Mouse (Mus musculus) stomach, embryonic 14.5 days (tissue): ENCODE measurements at regions not wholly inside any gene's neighbourhood (a gene's known extent, or its start where the extent isn't known, plus 50 kb on each side); places are given as distances from the start of the nearest gene placed in this dataset.

Experiments
- ATAC-seq: fragments of 200-750 bp; cut with Nextera tagmentation; 2 replicates; pipeline ENCODE4 v1.8.0; 2017; ENCODE audit warnings: low read depth, moderate TSS enrichment; ENCODE audit not compliant: insufficient number of reproducible peaks, insufficient read depth, low FRiP score
- H3K27ac ChIP-seq: fragments of 300-500 bp; sonication (generic); 2 replicates; pipeline ENCODE4 v1.5.1; 2014; ENCODE audit warnings: mild to moderate bottlenecking, low read length, moderate library complexity, mixed read lengths
- H3K27me3 ChIP-seq: fragments of 300-500 bp; sonication (generic); 2 replicates; pipeline ENCODE4 v1.6.1; 2014; ENCODE audit warnings: low read length, control low read depth, mixed read lengths; ENCODE audit not compliant: control insufficient read depth, insufficient read depth
- H3K36me3 ChIP-seq: fragments of 300-500 bp; sonication (generic); 2 replicates; pipeline ENCODE4 v1.6.1; 2014; ENCODE audit warnings: mild to moderate bottlenecking, control low read depth, low read length, moderate library complexity, mixed read lengths; ENCODE audit not compliant: control insufficient read depth, insufficient read depth
- H3K4me1 ChIP-seq: fragments of 300-500 bp; sonication (generic); 2 replicates; pipeline ENCODE4 v1.6.1; 2014; ENCODE audit warnings: low read length, control low read depth, mixed read lengths; ENCODE audit not compliant: control insufficient read depth, insufficient read depth
- H3K4me2 ChIP-seq: fragments of 300-500 bp; sonication (generic); replicated peaks from 2 replicates; pipeline ENCODE4 v1.6.1; 2014; ENCODE audit warnings: low read depth, low read length, control low read depth
- H3K4me3 ChIP-seq: fragments of 300-500 bp; sonication (generic); 2 replicates; pipeline ENCODE4 v1.5.1; 2014; ENCODE audit warnings: low read depth, low read length, control low read depth
- H3K9ac ChIP-seq: fragments of 300-500 bp; sonication (generic); replicated peaks from 2 replicates; pipeline ENCODE4 v1.6.1; 2014; ENCODE audit warnings: low read depth, mild to moderate bottlenecking, control low read depth, low read length, moderate library complexity, mixed read lengths
- H3K9me3 ChIP-seq: fragments of 300-500 bp; sonication (generic); 2 replicates; pipeline ENCODE4 v1.6.1; 2016; ENCODE audit warnings: low read depth, low read length, control low read depth; ENCODE audit not compliant: control insufficient read depth
- WGBS: fragments of 180-500 bp; shearing (Covaris S2); extraction: QIAGEN DNeasy Blood & Tissue Kit; methylation state at CpG from one replicate; pipeline ENCODE4 v1.1.7; 2014; 5-methylcytosine and 5-hydroxymethylcytosine counted together

DNA sequence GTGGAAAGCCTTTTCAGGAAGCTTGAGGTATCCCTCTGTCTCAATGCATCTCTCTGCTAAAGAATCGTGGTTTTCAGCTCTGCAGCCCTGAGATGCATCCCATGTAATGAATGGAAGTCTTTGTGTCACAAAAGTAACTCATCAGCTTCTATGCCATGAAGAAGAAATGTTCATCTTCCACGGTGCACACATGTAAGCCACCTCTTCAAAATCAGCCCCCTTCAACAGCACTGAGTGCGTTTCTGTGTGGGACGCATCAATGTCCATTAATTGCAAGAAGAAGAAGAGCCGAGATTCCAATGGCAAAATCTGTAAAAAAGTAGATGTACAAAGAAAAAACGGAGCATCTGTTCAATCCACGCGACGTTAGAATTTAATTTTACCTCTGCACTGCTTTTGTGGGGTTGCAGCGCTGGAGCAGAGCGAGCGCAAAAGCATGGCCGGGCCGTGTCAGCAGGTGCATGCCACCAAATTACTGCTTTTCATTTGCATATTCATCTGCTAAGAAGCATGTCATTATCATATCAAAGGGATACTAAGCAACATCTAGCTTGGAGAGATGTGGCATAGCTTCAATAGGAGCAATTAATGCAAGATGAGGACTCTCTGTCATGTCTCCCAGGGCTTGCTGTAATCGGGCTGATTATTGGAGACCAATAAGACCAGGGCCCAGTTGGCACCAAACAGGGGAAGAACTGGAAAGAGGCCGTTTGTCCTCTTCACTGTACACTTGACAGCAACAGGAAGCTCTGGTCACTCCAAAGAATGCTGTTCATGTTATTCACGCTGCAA lies 185.0 kb upstream of the Sox2 start:
- ATAC-seq, result no peak

DNA sequence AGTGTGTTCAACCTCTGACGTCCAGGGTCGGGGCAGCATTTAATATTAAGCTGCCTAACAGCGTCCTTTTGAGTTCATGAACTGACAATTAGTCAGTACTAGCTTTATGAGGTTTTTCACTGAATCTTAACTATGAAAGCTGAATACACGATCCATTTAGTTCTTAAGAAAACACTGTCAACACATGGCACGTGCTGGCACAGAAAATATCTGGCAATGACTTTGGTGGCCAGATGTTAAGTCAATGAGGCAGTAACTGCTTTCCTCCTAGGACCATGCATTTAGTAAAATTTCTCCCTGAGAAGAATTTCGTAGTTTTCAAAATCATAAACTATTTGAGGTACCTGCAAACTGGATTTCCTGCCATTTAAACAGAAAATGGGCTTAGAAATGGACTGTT lies 191.4 kb upstream of the Sox2 start:
- H3K4me1 ChIP-seq, result no peaks in the 10 kb centered on the region
- no peaks in the 10 kb centered on the region for H3K27me3 ChIP-seq
- H3K9me3 ChIP-seq, result no peaks in the 10 kb centered on the region
- H3K4me2 ChIP-seq, result no peak overlapping the region
- 75% methylated on average over 6 of the region's 6 CpGs for WGBS
- no peak overlapping the region for H3K9ac ChIP-seq
- ATAC-seq, result no peak
- H3K27ac ChIP-seq, result no peak overlapping the region
- H3K36me3 ChIP-seq, result no peaks in the 10 kb centered on the region
- no peak overlapping the region for H3K4me3 ChIP-seq

More for the DNA sequence above, 185.0 kb upstream of the Sox2 start:
- H3K4me3 ChIP-seq, result no peak overlapping the region
- H3K4me1 ChIP-seq, result no peaks in the 10 kb centered on the region
- H3K9ac ChIP-seq, result no peak overlapping the region
- H3K27me3 ChIP-seq, result no peaks in the 10 kb centered on the region
- no peak overlapping the region for H3K4me2 ChIP-seq
- H3K9me3 ChIP-seq, result no peaks in the 10 kb centered on the region
- 83% methylated on average over 17 of the region's 17 CpGs for WGBS
- H3K36me3 ChIP-seq, result no peaks in the 10 kb centered on the region
- H3K27ac ChIP-seq, result no peak overlapping the region

DNA sequence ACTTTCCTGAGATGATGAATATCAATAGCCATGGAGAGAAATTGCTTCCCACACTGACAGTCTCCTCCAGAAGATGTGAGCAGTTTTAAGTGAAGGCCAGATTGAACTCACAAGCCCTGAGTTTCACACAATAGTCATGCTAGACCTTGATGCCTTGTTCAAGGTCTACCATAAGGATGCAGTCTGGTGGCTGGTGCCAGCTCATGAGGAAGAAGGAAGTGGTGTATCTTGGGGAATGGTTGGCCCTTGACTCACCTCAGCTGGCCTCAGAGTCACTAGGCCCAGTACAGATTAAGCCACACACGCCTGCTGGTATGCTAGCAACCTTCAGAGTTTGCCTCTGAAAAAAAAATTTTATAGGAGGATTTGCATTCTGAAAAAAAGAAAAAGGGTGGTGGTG lies 192.4 kb upstream of the Sox2 start:
- no peaks in the 10 kb centered on the region for H3K4me1 ChIP-seq
- no peaks in the 10 kb centered on the region for H3K36me3 ChIP-seq
- H3K4me3 ChIP-seq, result no peak overlapping the region
- ATAC-seq, result no peak
- no peak overlapping the region for H3K9ac ChIP-seq
- H3K27ac ChIP-seq, result no peak overlapping the region
- 81% methylated on average over 1 of the region's 1 CpGs for WGBS
- no peak overlapping the region for H3K4me2 ChIP-seq
- no peaks in the 10 kb centered on the region for H3K27me3 ChIP-seq
- no peaks in the 10 kb centered on the region for H3K9me3 ChIP-seq

DNA sequence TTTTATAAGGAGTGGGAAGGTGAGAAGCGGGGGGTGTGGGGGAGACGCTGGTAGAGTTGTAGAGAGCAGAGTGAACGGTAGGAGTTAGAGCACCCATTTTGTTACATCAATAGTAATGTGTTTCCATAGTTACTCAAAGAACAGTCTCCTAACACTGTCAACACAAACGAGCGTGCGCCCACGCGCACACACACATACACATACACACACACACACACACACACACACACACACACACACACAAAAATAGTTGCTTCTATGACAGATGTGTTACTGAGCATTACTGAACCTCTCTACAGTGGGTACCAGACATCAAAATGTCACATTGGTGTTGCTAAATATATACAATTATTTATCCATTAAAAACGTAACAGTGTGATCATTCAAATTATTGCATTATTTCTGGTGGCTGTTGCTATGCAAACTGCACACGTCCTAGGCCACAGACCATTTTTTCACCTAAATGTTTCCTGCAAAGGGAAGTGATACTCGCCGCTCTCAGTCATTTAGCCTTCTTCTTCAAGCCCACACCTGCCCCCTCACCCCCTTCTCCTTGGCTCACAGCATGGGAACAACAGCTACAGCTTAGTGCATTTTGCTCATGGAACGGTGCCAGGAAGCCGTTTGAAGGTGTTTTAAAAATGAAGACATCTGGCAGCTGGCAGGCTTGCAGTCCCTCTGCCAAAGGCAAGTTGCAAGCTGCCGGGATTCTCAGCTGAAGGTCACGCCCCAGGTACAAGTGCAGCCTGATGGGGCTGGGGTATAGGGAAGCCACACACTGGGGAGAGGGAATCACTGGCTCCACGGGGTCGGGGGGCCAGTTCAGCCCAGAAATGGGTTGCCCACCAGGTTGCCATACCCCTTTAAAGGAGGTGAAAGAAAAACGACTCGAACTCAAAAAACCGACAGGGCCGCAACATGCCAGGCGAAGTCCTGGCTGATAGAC lies 193.4 kb upstream of the Sox2 start:
- no peak; the same call in 1 of the 2 replicates for ATAC-seq
- no peak overlapping the region for H3K4me3 ChIP-seq
- H3K27me3 ChIP-seq, result no peaks in the 10 kb centered on the region
- H3K9ac ChIP-seq, result no peak overlapping the region
- H3K4me1 ChIP-seq, result no peaks in the 10 kb centered on the region
- WGBS, result 58% methylated on average over 23 of the region's 23 CpGs
- no peaks in the 10 kb centered on the region for H3K9me3 ChIP-seq
- no peak overlapping the region for H3K27ac ChIP-seq
- no peaks in the 10 kb centered on the region for H3K36me3 ChIP-seq
- H3K4me2 ChIP-seq, result no peak overlapping the region

DNA sequence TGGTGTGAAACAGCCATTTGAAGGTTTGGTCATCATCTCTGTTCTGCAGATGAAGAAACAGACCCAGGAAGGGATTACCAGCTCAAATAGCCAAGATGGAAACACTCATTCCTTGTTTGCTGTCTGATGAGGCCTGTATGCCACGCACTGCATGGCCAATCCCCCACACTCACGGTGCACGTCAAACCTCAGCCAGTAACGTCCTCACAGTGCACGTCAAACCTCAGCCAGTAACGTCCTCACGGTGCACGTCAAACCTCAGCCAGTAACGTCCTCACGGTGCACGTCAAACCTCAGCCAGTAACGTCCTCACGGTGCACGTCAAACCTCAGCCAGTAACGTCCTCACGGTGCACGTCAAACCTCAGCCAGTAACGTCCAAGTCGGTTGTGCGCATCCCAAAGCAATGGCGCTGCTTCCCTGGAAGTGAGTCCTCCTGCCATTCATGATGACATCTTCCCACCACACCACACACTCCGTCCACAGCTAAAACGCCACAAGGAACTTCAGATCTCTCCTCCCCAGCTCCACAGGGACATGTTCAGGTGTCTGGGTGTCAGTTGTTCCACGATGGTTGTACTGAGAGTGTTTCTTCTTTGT lies 196.1 kb upstream of the Sox2 start:
- WGBS, result 93% methylated on average over 20 of the region's 24 CpGs
- ATAC-seq, result no peak
- H3K4me2 ChIP-seq, result no peak overlapping the region

DNA sequence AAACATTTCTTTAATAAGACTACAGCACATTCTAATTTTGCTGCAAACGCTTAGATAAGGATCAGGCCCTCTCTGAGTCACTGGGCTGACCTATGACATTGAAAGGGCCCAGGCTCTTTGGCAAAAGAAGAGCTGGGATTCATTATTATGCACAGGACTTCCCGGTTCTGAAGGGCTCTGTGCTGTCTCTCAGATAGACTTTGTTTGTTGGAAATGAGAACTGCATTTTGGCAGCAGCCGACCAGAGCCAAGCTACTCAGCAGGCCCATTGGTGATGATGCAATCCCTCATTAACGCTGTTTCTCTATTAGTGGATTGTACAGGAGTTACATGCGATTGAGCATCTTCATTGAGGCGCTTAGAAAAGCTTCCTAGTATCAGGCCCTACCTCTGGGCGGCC lies 204.9 kb upstream of the Sox2 start:
- no peak overlapping the region for H3K4me3 ChIP-seq
- WGBS, result 55% methylated on average over 7 of the region's 7 CpGs
- no peaks in the 10 kb centered on the region for H3K27me3 ChIP-seq
- H3K27ac ChIP-seq, result no peak overlapping the region
- H3K4me1 ChIP-seq, result no peaks in the 10 kb centered on the region; the same call in 1 of the 2 replicates
- no peaks in the 10 kb centered on the region; the same call in 1 of the 2 replicates for H3K9me3 ChIP-seq
- ATAC-seq, result no peak
- H3K36me3 ChIP-seq, result no peaks in the 10 kb centered on the region
- H3K9ac ChIP-seq, result no peak overlapping the region
- H3K4me2 ChIP-seq, result no peak overlapping the region

More for the DNA sequence above, 196.1 kb upstream of the Sox2 start:
- Histone ChIP-seq H3K27me3 (no peaks in the 10 kb centered on the region), H3K36me3 (no peaks in the 10 kb centered on the region), H3K4me1 (no peaks in the 10 kb centered on the region), H3K9ac (no peak overlapping the region), H3K27ac (no peak overlapping the region), H3K4me3 (no peak overlapping the region), H3K9me3 (no peaks in the 10 kb centered on the region)

DNA sequence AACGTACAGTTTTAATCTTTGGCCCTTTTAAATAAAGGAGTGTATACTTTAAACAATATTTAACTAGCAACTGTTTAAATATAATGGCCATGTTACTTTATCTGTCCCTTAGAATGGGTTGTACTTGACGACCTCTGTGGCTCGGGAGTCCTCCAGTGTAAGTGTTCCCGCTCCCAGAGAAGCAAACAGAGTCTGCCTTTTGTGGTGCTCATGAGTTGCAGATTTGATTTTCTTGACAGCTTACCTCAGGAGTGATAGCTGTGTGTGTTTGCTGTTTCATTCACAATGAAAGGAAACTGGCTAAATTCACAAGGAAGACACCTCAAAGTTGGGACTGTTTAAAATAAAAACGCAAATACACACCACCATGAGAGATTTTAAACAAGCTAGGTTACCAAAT lies 205.4 kb upstream of the Sox2 start:
- 37% methylated on average over 5 of the region's 5 CpGs for WGBS
- Histone ChIP-seq H3K9ac (no peak overlapping the region), H3K9me3 (no peaks in the 10 kb centered on the region; the same call in 1 of the 2 replicates), H3K4me1 (no peaks in the 10 kb centered on the region; the same call in 1 of the 2 replicates), H3K36me3 (no peaks in the 10 kb centered on the region), H3K27me3 (no peaks in the 10 kb centered on the region), H3K4me2 (no peak overlapping the region), H3K4me3 (no peak overlapping the region), H3K27ac (no peak overlapping the region)
- ATAC-seq, result peak; percentile 61; the same call in 1 of the 2 replicates
